Mouse (Mus musculus) hindbrain, embryonic 16.5 days (tissue): ENCODE results near the gene Gadd45b. TPM values are rescaled to one million over a fixed set of nuclear protein-coding genes. Genes with fewer than 3 reads are reported as not detected.

Source experiments
- ATAC-seq: fragments of 200-750 bp; cut with Nextera tagmentation; 2 replicates; pipeline ENCODE4 v1.8.0; 2017; ENCODE audit warnings: moderate TSS enrichment, moderate library complexity
- H3K27ac ChIP-seq: fragments of 300-500 bp; sonication (generic); 2 replicates; pipeline ENCODE4 v1.5.1; 2014; ENCODE audit warnings: low read depth, mild to moderate bottlenecking, control low read depth, low read length, moderate library complexity
- H3K27me3 ChIP-seq: fragments of 300-500 bp; sonication (generic); replicated peaks from 2 replicates; pipeline ENCODE4 v1.6.1; 2014; ENCODE audit warnings: low read length; ENCODE audit not compliant: control insufficient read depth, insufficient read depth
- H3K36me3 ChIP-seq: fragments of 300-500 bp; sonication (generic); 2 replicates; pipeline ENCODE4 v1.6.1; 2014; ENCODE audit warnings: mild to moderate bottlenecking, low read length, moderate library complexity, mixed read lengths; ENCODE audit not compliant: control insufficient read depth, insufficient read depth
- H3K4me1 ChIP-seq: fragments of 300-500 bp; sonication (generic); 2 replicates; pipeline ENCODE4 v1.6.1; 2014; ENCODE audit warnings: low read depth, low read length; ENCODE audit not compliant: control insufficient read depth, insufficient read depth
- H3K4me2 ChIP-seq: fragments of 300-500 bp; sonication (generic); 2 replicates; pipeline ENCODE4 v1.6.1; 2014; ENCODE audit warnings: mild to moderate bottlenecking, low read length, control low read depth, moderate library complexity
- H3K4me3 ChIP-seq: fragments of 300-500 bp; sonication (generic); 2 replicates; pipeline ENCODE4 v1.5.1; 2014; ENCODE audit warnings: mild to moderate bottlenecking, low read length, control low read depth, moderate library complexity
- H3K9ac ChIP-seq: fragments of 300-500 bp; sonication (generic); 2 replicates; pipeline ENCODE4 v1.6.1; 2014; ENCODE audit warnings: low read depth, mild to moderate bottlenecking, control low read depth, low read length, moderate library complexity
- H3K9me3 ChIP-seq: fragments of 300-500 bp; sonication (generic); 2 replicates; pipeline ENCODE4 v1.6.1; 2014; ENCODE audit warnings: mild to moderate bottlenecking, low read length, moderate library complexity; ENCODE audit not compliant: control insufficient read depth
- WGBS: fragments of 180-500 bp; shearing (Covaris S2); extraction: QIAGEN DNeasy Blood & Tissue Kit; methylation state at CpG from one replicate; pipeline ENCODE4 v1.1.7; 2014; 5-methylcytosine and 5-hydroxymethylcytosine counted together
- polyA plus RNA-seq: library from polyadenylated mRNA; unstranded; fragments of >200 nt; fragmentation: Nextera tagmentation; extraction: Ambion mirVana; gene quantifications from 2 replicates; pipeline ENCODE4 v1.2.1, GENCODE M21; 2015

Gene Gadd45b
- polyA plus RNA-seq, 1 experiment from 2014 or later: 8.0 TPM

- Histone ChIP-seq H3K27ac (no peak overlapping the region), H3K9ac (peak overlapping the region; percentile 1; the same call in 1 of the 2 replicates), H3K27me3 (no peaks in the 10 kb centered on the region)
Measured at GRCm38 (mm10) chr10:80897861-80898510, 31.9 kb upstream of the Gadd45b start.

GRCm38 (mm10) chr10:80899074-80899473 is 30.8 kb upstream of the Gadd45b start:
- peak overlapping the region; percentile 70 for H3K4me2 ChIP-seq
- peaks cover 26% of the 10 kb centered on the region for H3K36me3 ChIP-seq
- no peak overlapping the region for H3K27ac ChIP-seq
- H3K27me3 ChIP-seq: no peaks in the 10 kb centered on the region
- no peak overlapping the region for H3K4me3 ChIP-seq
- H3K9ac ChIP-seq: no peak overlapping the region
- H3K9me3 ChIP-seq: no peaks in the 10 kb centered on the region
- peaks cover 14% of the 10 kb centered on the region for H3K4me1 ChIP-seq
- no peak for ATAC-seq
- WGBS: 91% methylated on average over 8 of the region's 8 CpGs

More at GRCm38 (mm10) chr10:80897861-80898510, 31.9 kb upstream of the Gadd45b start:
- Histone ChIP-seq H3K4me1 (peaks cover 14% of the 10 kb centered on the region), H3K4me2 (peak overlapping the region; percentile 3; the same call in 1 of the 2 replicates), H3K36me3 (peaks cover 16% of the 10 kb centered on the region), H3K4me3 (no peak overlapping the region; the same call in 1 of the 2 replicates), H3K9me3 (no peaks in the 10 kb centered on the region)
- no peak for ATAC-seq
- WGBS: 29% methylated on average over 41 of the region's 41 CpGs

- peak overlapping the region; percentile 94 for H3K27ac ChIP-seq
- peak overlapping the region; percentile 91 for H3K4me3 ChIP-seq
- no peak for ATAC-seq
- H3K4me1 ChIP-seq: peaks cover 14% of the 10 kb centered on the region
- peaks cover 33% of the 10 kb centered on the region for H3K36me3 ChIP-seq
- H3K27me3 ChIP-seq: no peaks in the 10 kb centered on the region
- WGBS: 15% methylated on average over 24 of the region's 25 CpGs
- no peaks in the 10 kb centered on the region for H3K9me3 ChIP-seq
- H3K4me2 ChIP-seq: peak overlapping the region; percentile 70
- peak overlapping the region; percentile 94 for H3K9ac ChIP-seq
Measured at GRCm38 (mm10) chr10:80899591-80900317, 30.1 kb upstream of the Gadd45b start.

GRCm38 (mm10) chr10:80900318-80901247 is 29.3 kb upstream of the Gadd45b start, which contains the start of gene Timm13:
Gene Timm13, minus strand, starts transcription at chr10:80900969.
- H3K9ac ChIP-seq: peak within 1 kb of the TSS; percentile 94
- ATAC-seq: peak; percentile 96
- peaks cover 40% of the 10 kb centered on the region for H3K36me3 ChIP-seq
- WGBS: under 1% methylated on average over 71 of the region's 72 CpGs
- H3K9me3 ChIP-seq: no peaks in the 10 kb centered on the region
- peaks cover 14% of the 10 kb centered on the region for H3K4me1 ChIP-seq
- peak within 1 kb of the TSS; percentile 70 for H3K4me2 ChIP-seq
- peak within 1 kb of the TSS; percentile 91 for H3K4me3 ChIP-seq
- no peaks in the 10 kb centered on the region for H3K27me3 ChIP-seq
- peak within 1 kb of the TSS; percentile 94 for H3K27ac ChIP-seq

- H3K9ac ChIP-seq: peak overlapping the region; percentile 38
- peaks cover 47% of the 10 kb centered on the region for H3K36me3 ChIP-seq
- 91% methylated on average over 19 of the region's 19 CpGs for WGBS
- peak overlapping the region; percentile 70 for H3K27ac ChIP-seq
- peak overlapping the region; percentile 48 for H3K4me2 ChIP-seq
- H3K9me3 ChIP-seq: no peaks in the 10 kb centered on the region
- ATAC-seq: no peak
- H3K4me1 ChIP-seq: peaks cover 14% of the 10 kb centered on the region
- no peaks in the 10 kb centered on the region for H3K27me3 ChIP-seq
- peak overlapping the region; percentile 91; the same call in 1 of the 2 replicates for H3K4me3 ChIP-seq
Measured at GRCm38 (mm10) chr10:80901409-80902272, 28.2 kb upstream of the Gadd45b start.

- Histone ChIP-seq H3K4me3 (no peak overlapping the region), H3K4me1 (peaks cover 14% of the 10 kb centered on the region), H3K9ac (no peak overlapping the region), H3K27ac (no peak overlapping the region), H3K9me3 (no peaks in the 10 kb centered on the region), H3K36me3 (peaks cover 48% of the 10 kb centered on the region), H3K4me2 (no peak overlapping the region), H3K27me3 (no peaks in the 10 kb centered on the region)
- no peak for ATAC-seq
- 96% methylated on average over 9 of the region's 9 CpGs for WGBS
Measured at GRCm38 (mm10) chr10:80902273-80902940, 27.5 kb upstream of the Gadd45b start.

- H3K27me3 ChIP-seq: no peaks in the 10 kb centered on the region
- H3K27ac ChIP-seq: no peak overlapping the region
- WGBS: 94% methylated on average over 10 of the region's 10 CpGs
- no peak overlapping the region for H3K4me2 ChIP-seq
- ATAC-seq: no peak
- H3K9ac ChIP-seq: no peak overlapping the region
- peaks cover 56% of the 10 kb centered on the region for H3K36me3 ChIP-seq
- no peaks in the 10 kb centered on the region for H3K9me3 ChIP-seq
- H3K4me1 ChIP-seq: peaks cover 14% of the 10 kb centered on the region
- H3K4me3 ChIP-seq: no peak overlapping the region
Measured at GRCm38 (mm10) chr10:80903282-80903681, 26.6 kb upstream of the Gadd45b start.
